Mouse (Mus musculus) CD8-positive naive resting alpha-beta T cell, adult 57 days (primary cell): ENCODE measurements around the gene Ndufa11. TPM values are rescaled to one million over a fixed set of nuclear protein-coding genes. Genes with fewer than 3 reads are reported as not detected.

Source experiments
- total RNA-seq: library from RNA; stranded (reverse); gene quantifications from one replicate; pipeline ENCODE4 v1.2.4, GENCODE M21; 2023

Gene Ndufa11
- 51.5 TPM for total RNA-seq

GRCm38 (mm10) chr17:56717363-56718058 lies at the start of gene Ndufa11, which contains the start of gene Vmac:
Gene Ndufa11, plus strand, starts transcription at chr17:56717767.
Gene Vmac, minus strand, starts transcription at chr17:56718022.

GRCm38 (mm10) chr17:56672941-56673646 lies 44.5 kb upstream of the Ndufa11 start, which contains the start of gene Ranbp3:
Gene Ranbp3, plus strand, starts transcription at chr17:56673294.

GRCm38 (mm10) chr17:56757416-56758123 lies 40.0 kb downstream of the Ndufa11 start, which contains the start of gene Nrtn:
Gene Nrtn, minus strand, starts transcription at chr17:56757530.

GRCm38 (mm10) chr17:56764474-56765354 lies 47.1 kb downstream of the Ndufa11 start, which contains the start of gene Dus3l:
Gene Dus3l, plus strand, starts transcription at chr17:56764757.

GRCm38 (mm10) chr17:56769950-56770349 lies 52.4 kb downstream of the Ndufa11 start, which contains the start of gene Prr22:
Gene Prr22, plus strand, starts transcription at chr17:56770250.

Other genes starting within 250 kb of the Ndufa11 start
- 13.2 TPM for gene Ptprs, start 241.3 kb upstream of the Ndufa11 start, total RNA-seq
- not detected for gene Znrf4, start 205.3 kb upstream of the Ndufa11 start, total RNA-seq
- 7.9 TPM for gene Gm20219, start 163.4 kb upstream of the Ndufa11 start, total RNA-seq
- gene Safb2, start 133.2 kb upstream of the Ndufa11 start, total RNA-seq = 438 TPM
- gene Safb, start 132.9 kb upstream of the Ndufa11 start, total RNA-seq = 249 TPM
- 78.9 TPM for gene 2410015M20Rik, start 108.0 kb upstream of the Ndufa11 start, total RNA-seq
- gene Rpl36, start 104.4 kb upstream of the Ndufa11 start, total RNA-seq = 2,069 TPM
- gene Lonp1, start 90.9 kb upstream of the Ndufa11 start, total RNA-seq = 47.3 TPM
- not detected for gene Catsperd, start 89.6 kb upstream of the Ndufa11 start, total RNA-seq
- 111 TPM for gene Ranbp3, start 44.5 kb upstream of the Ndufa11 start, total RNA-seq
- 9.6 TPM for gene Vmac, start 255 bp downstream of the Ndufa11 start, total RNA-seq
- not detected for gene Nrtn, start 39.8 kb downstream of the Ndufa11 start, total RNA-seq
- gene Dus3l, start 47.0 kb downstream of the Ndufa11 start, total RNA-seq = 60.0 TPM
- gene Prr22, start 52.5 kb downstream of the Ndufa11 start, total RNA-seq = 2.1 TPM
- gene Rfx2, start 113.2 kb downstream of the Ndufa11 start, total RNA-seq = 21.6 TPM
- not detected for gene Acsbg2, start 156.7 kb downstream of the Ndufa11 start, total RNA-seq
- gene 1700061G19Rik, start 157.7 kb downstream of the Ndufa11 start, total RNA-seq = 2.1 TPM
- gene Mllt1, start 217.6 kb downstream of the Ndufa11 start, total RNA-seq = 49.0 TPM